Mouse (Mus musculus): Measurements from ENCODE around the gene Asic2.

DNA sequence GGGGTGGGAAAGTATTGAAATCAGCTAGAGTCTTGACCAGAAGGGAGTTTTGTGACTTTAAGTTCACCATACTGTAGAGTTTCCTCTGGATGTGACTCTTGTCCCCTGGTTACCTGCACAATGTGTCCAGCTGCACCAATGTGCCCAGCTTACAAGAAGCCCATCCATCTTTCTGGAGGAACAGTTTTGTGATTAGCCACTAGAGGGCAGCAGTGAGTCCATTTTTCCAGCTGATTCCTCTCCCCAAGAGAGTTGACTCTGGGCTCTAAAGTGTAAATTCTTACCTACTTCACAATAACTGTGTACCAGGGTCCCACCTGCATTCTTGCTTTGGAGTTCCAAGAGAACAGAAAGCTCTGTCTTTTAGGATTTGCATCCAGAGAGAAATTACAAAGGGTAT, 593.4 kb downstream of the Asic2 start:
- no peak for TF ChIP-seq POLR2A (IDR thresholded peaks at IDR 0.05; ENCODE audit: borderline replicate concordance, extremely low read depth, insufficient read depth, insufficient read length, poor library complexity, severe bottlenecking)
- peak; percentile 79; the same call in 1 of the 2 replicates for TF ChIP-seq CTCF (IDR thresholded peaks at IDR 0.05; ENCODE audit: borderline replicate concordance, extremely low read depth, insufficient read depth, insufficient read length)

Data from brain, embryonic 14.5 days (tissue).